Mouse (Mus musculus): Measurements from ENCODE around the gene Wdr78. TPM values are rescaled to one million over a fixed set of nuclear protein-coding genes. Genes with fewer than 3 reads are reported as not detected.

The Wdr78 gene
- polyA plus RNA-seq, 1 experiment from 2014 or later: 2.0 TPM

DNA sequence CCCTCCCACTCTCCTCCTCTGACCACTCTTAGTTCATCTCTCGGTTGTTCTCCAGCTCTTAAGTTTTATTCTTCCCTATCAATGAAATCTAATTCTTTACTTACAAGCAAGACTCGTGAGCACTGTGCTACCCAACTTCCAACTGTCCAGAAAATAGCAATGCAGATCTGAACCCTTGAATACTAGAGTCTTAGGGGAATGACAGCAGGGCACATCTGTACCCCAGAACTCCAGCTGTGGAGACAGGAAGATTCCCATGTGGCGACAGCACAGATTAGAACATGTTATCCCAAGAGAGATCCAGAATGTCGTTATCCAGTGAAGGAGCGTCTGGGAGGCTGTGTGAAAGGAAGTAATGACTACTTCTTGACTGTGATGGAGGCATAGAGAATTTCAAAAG, 108.1 kb downstream of the Wdr78 start:
- ATAC-seq (replicated peaks; ENCODE audit: low FRiP score) (no peak), DNase-seq (ENCODE audit: low spot score) (no peak)
- Histone ChIP-seq H3K36me3 (ENCODE audit: control insufficient read depth, insufficient read depth, low read length) (no peaks in the 10 kb centered on the region), H3K9ac (ENCODE audit: low read depth, low read length) (no peak overlapping the region), H3K27me3 (replicated peaks; ENCODE audit: control insufficient read depth, insufficient read depth, low read length) (no peaks in the 10 kb centered on the region), H3K4me3 (ENCODE audit: low read depth, low read length) (no peak overlapping the region), H3K9me3 (ENCODE audit: control insufficient read depth, low read length) (no peaks in the 10 kb centered on the region), H3K27ac (ENCODE audit: low read depth, low read length) (no peak overlapping the region), H3K4me1 (replicated peaks; ENCODE audit: control insufficient read depth, insufficient read depth, low read length) (no peaks in the 10 kb centered on the region), H3K4me2 (no peak overlapping the region)
- 66% methylated on average over 5 of the region's 5 CpGs for WGBS

DNA sequence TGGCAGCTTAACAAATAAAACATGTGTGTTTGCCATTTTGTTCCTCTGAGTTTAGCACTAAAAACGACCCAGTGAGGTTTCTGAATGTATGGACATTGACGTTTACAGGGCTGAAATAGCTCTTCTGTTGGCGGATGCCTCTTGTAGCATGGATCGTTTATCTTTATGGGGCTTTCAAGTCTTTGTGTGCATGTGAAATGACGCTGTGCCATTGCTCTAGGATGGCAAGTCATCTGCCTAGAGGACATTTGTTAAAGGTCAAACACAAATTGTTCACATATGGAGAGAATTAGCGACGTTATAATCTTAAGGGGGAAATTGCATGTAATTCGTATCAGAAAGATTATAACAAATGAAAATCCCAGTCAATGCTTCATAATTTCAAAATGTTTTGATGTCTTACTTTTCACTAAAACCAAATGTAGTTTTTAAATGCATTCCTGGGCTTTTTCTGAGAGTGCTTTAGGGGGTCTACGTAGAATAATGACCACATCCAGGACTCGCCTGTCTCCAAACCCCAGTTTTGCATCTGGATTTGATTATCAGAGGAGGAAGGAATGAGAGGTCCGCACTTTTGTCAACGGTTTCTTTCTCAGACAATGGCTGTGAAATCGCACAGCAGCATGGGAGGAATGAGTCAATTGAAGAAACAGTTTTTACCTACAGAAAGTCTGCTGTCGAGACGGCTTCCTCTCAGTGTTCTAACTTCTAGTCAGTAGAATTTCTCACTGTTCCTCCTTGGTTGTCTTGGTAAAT, 109.0 kb downstream of the Wdr78 start:
- WGBS: 71% methylated on average over 15 of the region's 15 CpGs
- H3K27ac ChIP-seq (ENCODE audit: low read depth, low read length): no peak overlapping the region
- H3K4me1 ChIP-seq (replicated peaks; ENCODE audit: control insufficient read depth, insufficient read depth, low read length): no peaks in the 10 kb centered on the region
- no peaks in the 10 kb centered on the region for H3K9me3 ChIP-seq (ENCODE audit: control insufficient read depth, low read length)
- H3K36me3 ChIP-seq (ENCODE audit: control insufficient read depth, insufficient read depth, low read length): no peaks in the 10 kb centered on the region
- no peak overlapping the region for H3K4me2 ChIP-seq
- ATAC-seq (replicated peaks; ENCODE audit: low FRiP score): no peak
- no peak for DNase-seq (ENCODE audit: low spot score)
- H3K4me3 ChIP-seq (ENCODE audit: low read depth, low read length): no peak overlapping the region
- H3K27me3 ChIP-seq (replicated peaks; ENCODE audit: control insufficient read depth, insufficient read depth, low read length): no peaks in the 10 kb centered on the region
- no peak overlapping the region for H3K9ac ChIP-seq (ENCODE audit: low read depth, low read length)

DNA sequence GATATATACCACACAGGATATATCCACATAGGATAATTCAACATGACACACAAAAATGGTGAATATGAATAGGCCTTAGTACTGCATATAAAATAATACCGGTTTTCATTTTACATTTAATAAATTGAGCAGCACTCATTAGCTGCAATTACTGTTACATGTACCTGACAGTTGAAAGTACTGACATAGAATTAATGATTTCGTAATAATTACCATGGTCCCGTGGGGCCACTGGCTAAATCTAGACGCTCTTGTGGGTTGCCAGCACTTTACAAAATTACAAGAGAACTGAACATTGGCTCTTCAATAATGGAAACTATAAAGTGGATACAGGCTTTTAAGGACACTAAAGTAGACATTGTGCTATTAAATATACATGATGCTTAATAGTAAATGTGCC, 109.7 kb downstream of the Wdr78 start:
- Histone ChIP-seq H3K9me3 (ENCODE audit: control insufficient read depth, low read length) (no peaks in the 10 kb centered on the region), H3K4me3 (ENCODE audit: low read depth, low read length) (no peak overlapping the region), H3K36me3 (ENCODE audit: control insufficient read depth, insufficient read depth, low read length) (no peaks in the 10 kb centered on the region), H3K9ac (ENCODE audit: low read depth, low read length) (no peak overlapping the region), H3K4me2 (no peak overlapping the region), H3K27ac (ENCODE audit: low read depth, low read length) (no peak overlapping the region), H3K4me1 (replicated peaks; ENCODE audit: control insufficient read depth, insufficient read depth, low read length) (no peaks in the 10 kb centered on the region), H3K27me3 (replicated peaks; ENCODE audit: control insufficient read depth, insufficient read depth, low read length) (no peaks in the 10 kb centered on the region)
- no peak for DNase-seq (ENCODE audit: low spot score)
- 81% methylated on average over 4 of the region's 4 CpGs for WGBS
- no peak for ATAC-seq (replicated peaks; ENCODE audit: low FRiP score)

DNA sequence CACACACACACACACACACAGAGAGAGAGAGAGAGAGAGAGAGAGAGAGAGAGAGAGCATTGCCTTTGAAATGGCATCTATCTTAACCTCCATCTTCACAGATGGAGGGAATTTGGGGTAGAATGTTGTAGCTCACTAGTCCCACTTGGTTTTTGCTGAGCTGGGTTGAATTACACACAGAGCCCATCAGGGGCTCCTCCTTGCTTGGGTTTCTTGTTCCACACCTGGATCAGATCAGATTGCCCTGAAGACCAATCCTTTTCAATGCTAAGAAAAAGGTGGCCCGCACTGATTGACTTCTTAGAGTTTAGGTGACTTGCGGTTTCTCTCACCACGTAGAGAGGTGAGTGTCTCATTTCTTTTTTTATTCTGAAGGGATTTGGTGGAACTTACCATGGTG, 122.7 kb downstream of the Wdr78 start:
- no peak overlapping the region for H3K4me2 ChIP-seq
- 87% methylated on average over 3 of the region's 3 CpGs for WGBS

DNA sequence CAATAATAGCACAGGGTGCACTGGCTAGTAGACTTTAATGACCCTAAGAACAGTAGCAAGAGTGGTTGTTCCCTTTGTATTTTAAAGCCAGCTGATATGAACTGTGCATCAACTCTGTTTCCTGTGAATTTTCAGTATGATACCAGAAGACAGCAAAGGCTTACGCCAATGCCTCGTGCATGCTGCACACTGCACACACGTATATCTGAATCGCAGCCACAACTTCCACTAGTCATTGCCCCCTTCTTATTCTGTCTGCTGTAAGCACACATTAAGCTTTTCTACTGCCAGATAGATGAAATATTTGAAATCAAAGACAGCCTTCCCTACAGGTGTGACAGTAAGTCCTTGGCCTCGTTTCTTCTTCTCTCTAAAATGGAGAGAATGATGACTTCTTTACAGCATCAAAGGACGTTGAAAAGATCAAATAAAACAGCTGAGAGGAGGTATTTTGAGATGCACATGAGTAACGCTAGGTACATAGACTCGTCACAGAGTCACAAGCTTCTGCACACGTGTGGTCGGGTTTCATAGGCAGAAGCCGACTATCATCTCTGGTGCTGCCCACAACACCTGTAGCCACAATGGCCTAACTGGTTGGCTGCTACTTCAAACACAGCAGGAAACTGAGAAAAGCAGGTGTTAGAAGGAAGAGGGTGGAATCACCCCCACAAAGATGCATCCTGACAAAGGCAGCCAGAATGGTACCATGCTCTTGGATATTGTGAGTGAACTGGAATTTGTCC, 123.6 kb downstream of the Wdr78 start:
- Histone ChIP-seq H3K4me2 (no peak overlapping the region), H3K36me3 (ENCODE audit: control insufficient read depth, insufficient read depth, low read length) (no peaks in the 10 kb centered on the region), H3K27ac (ENCODE audit: low read depth, low read length) (no peak overlapping the region), H3K9me3 (ENCODE audit: control insufficient read depth, low read length) (no peaks in the 10 kb centered on the region), H3K4me3 (ENCODE audit: low read depth, low read length) (no peak overlapping the region), H3K27me3 (replicated peaks; ENCODE audit: control insufficient read depth, insufficient read depth, low read length) (no peaks in the 10 kb centered on the region), H3K4me1 (replicated peaks; ENCODE audit: control insufficient read depth, insufficient read depth, low read length) (no peaks in the 10 kb centered on the region), H3K9ac (ENCODE audit: low read depth, low read length) (no peak overlapping the region)
- no peak for DNase-seq (ENCODE audit: low spot score)
- 81% methylated on average over 11 of the region's 11 CpGs for WGBS
- no peak for ATAC-seq (replicated peaks; ENCODE audit: low FRiP score)

More for the DNA sequence above, 122.7 kb downstream of the Wdr78 start:
- Histone ChIP-seq H3K36me3 (ENCODE audit: control insufficient read depth, insufficient read depth, low read length) (no peaks in the 10 kb centered on the region), H3K27me3 (replicated peaks; ENCODE audit: control insufficient read depth, insufficient read depth, low read length) (no peaks in the 10 kb centered on the region), H3K27ac (ENCODE audit: low read depth, low read length) (no peak overlapping the region), H3K9me3 (ENCODE audit: control insufficient read depth, low read length) (no peaks in the 10 kb centered on the region), H3K9ac (ENCODE audit: low read depth, low read length) (no peak overlapping the region), H3K4me3 (ENCODE audit: low read depth, low read length) (no peak overlapping the region), H3K4me1 (replicated peaks; ENCODE audit: control insufficient read depth, insufficient read depth, low read length) (no peaks in the 10 kb centered on the region)
- DNase-seq (ENCODE audit: low spot score) (no peak), ATAC-seq (replicated peaks; ENCODE audit: low FRiP score) (no peak)

DNA sequence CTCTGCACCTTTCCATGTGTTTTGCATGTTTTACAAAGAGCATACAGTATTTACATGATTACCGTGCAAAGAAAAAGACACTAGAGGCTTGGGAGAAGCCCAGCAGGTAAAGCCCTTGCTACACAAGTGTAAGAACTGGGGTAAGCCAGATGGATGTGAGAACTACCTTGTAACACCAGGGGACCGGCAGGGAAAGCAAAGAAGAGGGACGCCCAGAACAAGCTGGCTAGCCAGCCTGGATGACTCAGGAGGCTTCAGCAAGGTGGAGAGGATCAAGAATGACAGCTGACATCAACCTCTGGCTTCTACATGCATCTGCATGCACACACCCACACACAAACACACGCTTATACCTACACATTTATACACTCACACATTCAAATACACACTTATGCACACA, 124.3 kb downstream of the Wdr78 start:
- no peak for ATAC-seq (replicated peaks; ENCODE audit: low FRiP score)
- Histone ChIP-seq H3K4me3 (ENCODE audit: low read depth, low read length) (no peak overlapping the region), H3K27me3 (replicated peaks; ENCODE audit: control insufficient read depth, insufficient read depth, low read length) (no peaks in the 10 kb centered on the region), H3K4me1 (replicated peaks; ENCODE audit: control insufficient read depth, insufficient read depth, low read length) (no peaks in the 10 kb centered on the region), H3K36me3 (ENCODE audit: control insufficient read depth, insufficient read depth, low read length) (no peaks in the 10 kb centered on the region), H3K4me2 (no peak overlapping the region), H3K9ac (ENCODE audit: low read depth, low read length) (no peak overlapping the region), H3K9me3 (ENCODE audit: control insufficient read depth, low read length) (no peaks in the 10 kb centered on the region), H3K27ac (ENCODE audit: low read depth, low read length) (no peak overlapping the region)
- WGBS: 76% methylated on average over 4 of the region's 4 CpGs
- no peak for DNase-seq (ENCODE audit: low spot score)

DNA sequence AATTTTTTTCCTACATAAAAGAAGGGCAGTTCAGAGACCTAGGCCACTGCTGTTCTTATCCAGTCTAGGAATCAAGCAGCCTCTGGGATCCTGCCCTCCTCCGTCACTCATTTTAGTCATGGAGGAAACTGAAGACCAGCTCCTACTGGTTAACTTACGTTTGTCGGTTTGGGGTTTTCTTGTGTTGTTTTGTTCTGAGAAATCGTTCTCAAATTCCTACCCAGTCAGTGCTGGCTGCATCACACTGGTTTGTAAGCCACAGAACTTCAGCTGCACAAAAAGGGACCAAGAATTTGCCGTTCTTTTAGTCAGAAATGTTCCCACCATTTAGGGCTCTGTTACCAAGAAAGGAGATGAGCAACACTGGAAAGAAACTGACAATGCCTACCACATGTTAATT, 125.0 kb downstream of the Wdr78 start:
- H3K4me2 ChIP-seq: no peak overlapping the region
- DNase-seq (ENCODE audit: low spot score) (no peak), ATAC-seq (replicated peaks; ENCODE audit: low FRiP score) (no peak)
- H3K4me3 ChIP-seq (ENCODE audit: low read depth, low read length): no peak overlapping the region
- H3K27ac ChIP-seq (ENCODE audit: low read depth, low read length): no peak overlapping the region
- H3K27me3 ChIP-seq (replicated peaks; ENCODE audit: control insufficient read depth, insufficient read depth, low read length): no peaks in the 10 kb centered on the region
- H3K9me3 ChIP-seq (ENCODE audit: control insufficient read depth, low read length): no peaks in the 10 kb centered on the region
- no peaks in the 10 kb centered on the region for H3K4me1 ChIP-seq (replicated peaks; ENCODE audit: control insufficient read depth, insufficient read depth, low read length)
- no peaks in the 10 kb centered on the region for H3K36me3 ChIP-seq (ENCODE audit: control insufficient read depth, insufficient read depth, low read length)
- 73% methylated on average over 5 of the region's 5 CpGs for WGBS
- H3K9ac ChIP-seq (ENCODE audit: low read depth, low read length): no peak overlapping the region

DNA sequence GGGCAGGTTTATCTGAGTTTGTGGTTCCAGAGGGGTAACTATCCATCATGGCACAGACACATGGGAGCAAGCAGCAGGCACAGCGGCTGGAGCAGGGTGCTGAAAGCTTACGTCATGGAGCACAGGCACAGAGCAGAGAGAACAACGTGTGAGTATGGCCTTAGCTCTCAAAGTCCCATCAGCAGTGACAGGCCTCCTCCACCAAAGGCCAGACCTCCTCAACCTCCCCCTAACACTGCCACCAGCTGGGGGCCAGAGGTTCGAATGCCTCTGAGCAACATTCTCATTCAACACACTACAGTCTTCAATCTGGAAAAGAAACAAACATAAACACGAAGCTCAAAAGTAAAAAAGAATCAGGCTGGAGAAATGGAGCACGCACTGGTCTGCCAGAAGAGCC, 125.8 kb downstream of the Wdr78 start:
- no peak for DNase-seq (ENCODE audit: low spot score)
- Histone ChIP-seq H3K4me1 (replicated peaks; ENCODE audit: control insufficient read depth, insufficient read depth, low read length) (no peaks in the 10 kb centered on the region), H3K36me3 (ENCODE audit: control insufficient read depth, insufficient read depth, low read length) (no peaks in the 10 kb centered on the region), H3K4me3 (ENCODE audit: low read depth, low read length) (no peak overlapping the region), H3K9ac (ENCODE audit: low read depth, low read length) (no peak overlapping the region), H3K9me3 (ENCODE audit: control insufficient read depth, low read length) (no peaks in the 10 kb centered on the region), H3K27ac (ENCODE audit: low read depth, low read length) (no peak overlapping the region), H3K4me2 (no peak overlapping the region), H3K27me3 (replicated peaks; ENCODE audit: control insufficient read depth, insufficient read depth, low read length) (no peaks in the 10 kb centered on the region)
- ATAC-seq (replicated peaks; ENCODE audit: low FRiP score): no peak
- WGBS: 65% methylated on average over 6 of the region's 6 CpGs
